Mouse (Mus musculus): ENCODE measurements around the gene Lmbrd2. TPM values are rescaled to one million over a fixed set of nuclear protein-coding genes. Genes with fewer than 3 reads are reported as not detected.

Lmbrd2 gene
- polyA plus RNA-seq, 1 experiment from 2014 or later: 3.1 TPM

DNA sequence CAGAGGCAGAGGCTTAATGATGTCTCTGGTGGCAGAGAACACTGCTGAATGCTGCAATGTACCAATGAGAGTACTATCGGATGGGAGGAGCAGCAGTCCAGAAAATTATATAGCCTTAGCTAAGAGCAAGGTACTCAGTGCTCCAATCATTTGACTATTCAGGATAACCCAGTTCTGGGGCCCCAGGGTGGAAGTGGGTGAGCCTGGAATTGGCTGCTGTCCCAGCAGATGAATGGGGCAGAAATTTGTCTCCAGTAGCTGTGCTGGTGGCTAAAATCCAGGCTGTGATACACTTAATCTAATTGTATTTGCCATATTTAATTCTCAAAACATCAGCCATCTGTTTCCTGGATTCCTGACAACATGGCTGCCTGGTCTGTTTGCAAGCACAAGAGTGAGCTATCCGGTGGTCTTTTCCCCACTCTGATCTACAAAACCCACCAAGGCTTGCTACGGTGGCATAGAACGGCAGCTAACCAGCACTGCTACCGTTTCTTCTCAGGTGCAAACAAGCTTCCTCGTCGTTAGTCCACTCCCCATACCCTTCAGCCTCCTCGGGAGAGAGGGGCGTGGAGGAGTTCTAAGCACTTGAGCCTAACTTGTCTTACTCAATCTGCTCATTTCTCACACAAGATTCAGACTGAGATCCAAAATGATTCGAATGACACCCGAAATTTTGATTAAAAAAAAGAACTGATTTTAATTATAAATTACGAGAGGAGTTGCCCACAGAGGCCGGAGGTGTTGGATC lies 7.5 kb upstream of the Lmbrd2 start:
- Histone ChIP-seq H3K9me3 (ENCODE audit: low read length) (no peaks in the 10 kb centered on the region), H3K4me2 (replicated peaks; ENCODE audit: low read depth, low read length) (no peak overlapping the region), H3K9ac (replicated peaks; ENCODE audit: low read length) (no peak overlapping the region), H3K27me3 (ENCODE audit: insufficient read depth, low read length) (no peaks in the 10 kb centered on the region), H3K36me3 (ENCODE audit: insufficient read depth, low read length) (peaks cover 54% of the 10 kb centered on the region), H3K4me1 (ENCODE audit: insufficient read depth, low read length) (peaks cover 3% of the 10 kb centered on the region; the same call in 1 of the 2 replicates), H3K27ac (ENCODE audit: low read length) (no peak overlapping the region), H3K4me3 (ENCODE audit: low read length) (no peak overlapping the region)
- ATAC-seq (ENCODE audit: low FRiP score, low TSS enrichment): no peak
- 86% methylated on average over 13 of the region's 13 CpGs for WGBS

DNA sequence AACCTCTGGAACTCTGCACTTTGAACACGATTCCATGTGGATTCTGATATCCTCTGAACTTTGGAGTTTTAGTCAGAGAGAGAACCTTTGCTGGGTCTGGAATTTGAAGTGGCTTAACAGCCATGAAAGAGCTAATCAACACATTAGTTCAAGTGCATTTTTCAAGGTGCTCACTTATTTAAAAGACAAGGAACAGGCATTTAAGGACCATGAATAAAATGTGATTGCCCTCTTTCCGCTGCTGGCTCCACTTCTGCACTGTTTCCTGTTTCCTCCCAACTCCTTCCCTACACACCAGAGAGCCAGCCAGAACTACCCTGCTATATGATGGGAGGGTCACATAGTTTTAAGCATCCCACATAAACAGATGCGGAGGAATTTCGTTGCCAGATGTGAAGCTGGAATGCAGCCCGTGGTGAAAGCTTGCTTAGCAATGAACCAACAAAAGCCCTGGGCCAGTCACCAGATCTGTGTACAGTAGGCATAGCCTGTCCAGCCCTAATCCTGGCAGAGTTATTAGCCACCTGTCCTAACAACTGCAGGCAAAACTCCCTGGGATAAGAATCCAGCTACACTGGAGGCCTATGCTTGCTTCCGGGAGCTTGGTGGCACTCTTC lies 5.4 kb upstream of the Lmbrd2 start:
- WGBS: 62% methylated on average over 6 of the region's 6 CpGs
- peaks cover 16% of the 10 kb centered on the region for H3K4me1 ChIP-seq (ENCODE audit: insufficient read depth, low read length)
- no peaks in the 10 kb centered on the region for H3K27me3 ChIP-seq (ENCODE audit: insufficient read depth, low read length)
- H3K4me2 ChIP-seq (replicated peaks; ENCODE audit: low read depth, low read length): no peak overlapping the region
- 0 out of 2 replicates have a peak overlapping the region, but pooled peaks have one; percentile 59 for H3K27ac ChIP-seq (ENCODE audit: low read length)
- H3K36me3 ChIP-seq (ENCODE audit: insufficient read depth, low read length): peaks cover 47% of the 10 kb centered on the region
- H3K9me3 ChIP-seq (ENCODE audit: low read length): no peaks in the 10 kb centered on the region
- no peak overlapping the region for H3K9ac ChIP-seq (replicated peaks; ENCODE audit: low read length)
- no peak overlapping the region for H3K4me3 ChIP-seq (ENCODE audit: low read length)
- ATAC-seq (ENCODE audit: low FRiP score, low TSS enrichment): no peak

DNA sequence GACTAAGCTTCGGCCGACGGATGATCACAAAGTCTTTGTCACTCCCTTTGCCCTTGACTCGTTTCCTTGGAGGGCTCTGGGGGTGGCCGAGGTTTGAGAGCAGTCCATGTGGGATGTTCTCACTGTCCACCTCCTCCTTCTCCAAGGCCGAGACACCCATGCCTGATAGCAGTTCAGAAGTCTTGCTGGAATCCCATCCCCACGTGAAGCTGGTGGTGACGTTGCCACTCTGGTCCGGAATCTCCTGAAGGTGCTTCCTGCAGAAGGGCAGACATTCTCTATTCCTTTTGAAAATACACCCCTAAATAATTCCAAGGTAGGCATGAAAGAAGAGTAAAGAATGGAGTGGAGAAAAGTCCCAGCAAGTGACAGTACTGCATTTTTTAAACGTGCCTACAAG lies 903 bp upstream of the Lmbrd2 start:
- no peaks in the 10 kb centered on the region for H3K9me3 ChIP-seq (ENCODE audit: low read length)
- H3K9ac ChIP-seq (replicated peaks; ENCODE audit: low read length): peak overlapping the region; percentile 76
- peaks cover 18% of the 10 kb centered on the region for H3K4me1 ChIP-seq (ENCODE audit: insufficient read depth, low read length)
- H3K36me3 ChIP-seq (ENCODE audit: insufficient read depth, low read length): peaks cover 26% of the 10 kb centered on the region; the same call in 1 of the 2 replicates
- no peak for ATAC-seq (ENCODE audit: low FRiP score, low TSS enrichment)
- H3K4me2 ChIP-seq (replicated peaks; ENCODE audit: low read depth, low read length): peak overlapping the region; percentile 68
- H3K27me3 ChIP-seq (ENCODE audit: insufficient read depth, low read length): no peaks in the 10 kb centered on the region
- 15% methylated on average over 10 of the region's 10 CpGs for WGBS
- no peak overlapping the region; the same call in 1 of the 2 replicates for H3K27ac ChIP-seq (ENCODE audit: low read length)
- H3K4me3 ChIP-seq (ENCODE audit: low read length): peak overlapping the region; percentile 90

DNA sequence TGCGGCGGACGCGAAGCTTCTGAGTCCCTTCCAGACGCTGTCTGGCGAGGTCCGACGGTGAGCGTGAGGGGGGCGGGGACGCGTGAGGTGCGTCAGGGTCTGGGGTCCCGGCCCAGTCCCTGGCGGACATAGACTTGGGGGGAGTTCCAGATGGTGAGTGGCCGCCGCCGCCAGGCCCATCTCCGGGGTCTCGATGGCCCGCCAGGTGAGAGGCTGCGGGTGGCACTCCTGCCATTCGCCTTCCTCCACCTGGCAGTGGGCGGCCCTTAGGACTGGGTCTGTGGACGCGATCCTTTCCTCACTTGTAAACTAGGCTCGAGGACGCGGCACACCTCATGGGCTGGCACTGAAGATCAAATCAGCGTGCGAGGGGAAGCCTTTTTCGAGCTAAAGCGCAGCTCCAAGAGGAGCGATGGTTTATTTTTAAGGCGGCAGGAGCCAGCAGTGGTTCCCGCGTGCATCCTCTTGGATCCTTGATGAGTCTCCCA lies 378 bp downstream of the Lmbrd2 start:
- peak overlapping the region; percentile 90 for H3K4me3 ChIP-seq (ENCODE audit: low read length)
- ATAC-seq (ENCODE audit: low FRiP score, low TSS enrichment): peak; percentile 89

DNA sequence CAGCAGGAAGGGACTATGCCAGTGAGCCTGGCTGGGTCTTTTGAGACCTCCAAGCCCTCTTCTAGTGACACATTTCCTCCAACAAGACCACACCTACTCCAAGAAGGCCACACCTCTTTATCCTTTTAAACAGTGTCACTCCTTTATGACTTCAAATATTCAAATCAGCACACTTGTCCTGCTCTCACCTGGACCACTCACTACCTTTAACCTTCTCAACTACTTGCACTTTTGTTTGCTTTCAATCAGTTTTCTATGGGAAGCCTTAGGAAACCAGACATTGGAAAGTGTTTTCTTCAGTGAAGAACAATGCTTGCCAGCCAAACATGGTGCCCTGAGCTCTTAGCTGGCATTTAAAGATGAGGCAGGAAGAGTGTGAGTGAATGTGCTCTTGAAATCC lies 15.0 kb downstream of the Lmbrd2 start, which contains the start of gene Skp2:
Gene Skp2, minus strand, starts transcription at position 101 of the 400 bp plus-strand sequence.
- no peak within 1 kb of the TSS for H3K9ac ChIP-seq (replicated peaks; ENCODE audit: low read length)
- no peaks in the 10 kb centered on the region for H3K4me1 ChIP-seq (ENCODE audit: insufficient read depth, low read length)
- no peak within 1 kb of the TSS for H3K27ac ChIP-seq (ENCODE audit: low read length)
- H3K27me3 ChIP-seq (ENCODE audit: insufficient read depth, low read length): no peaks in the 10 kb centered on the region
- no peaks in the 10 kb centered on the region for H3K9me3 ChIP-seq (ENCODE audit: low read length)
- H3K4me3 ChIP-seq (ENCODE audit: low read length): no peak within 1 kb of the TSS
- peaks cover 18% of the 10 kb centered on the region for H3K36me3 ChIP-seq (ENCODE audit: insufficient read depth, low read length)
- no peak within 1 kb of the TSS for H3K4me2 ChIP-seq (replicated peaks; ENCODE audit: low read depth, low read length)
- ATAC-seq (ENCODE audit: low FRiP score, low TSS enrichment): no peak

More for the DNA sequence above, 378 bp downstream of the Lmbrd2 start:
- H3K4me1 ChIP-seq (ENCODE audit: insufficient read depth, low read length): peaks cover 15% of the 10 kb centered on the region
- peak overlapping the region; percentile 87 for H3K9ac ChIP-seq (replicated peaks; ENCODE audit: low read length)
- H3K36me3 ChIP-seq (ENCODE audit: insufficient read depth, low read length): peaks cover 20% of the 10 kb centered on the region; the same call in 1 of the 2 replicates
- WGBS: 0% methylated on average over 37 of the region's 37 CpGs
- H3K27me3 ChIP-seq (ENCODE audit: insufficient read depth, low read length): no peaks in the 10 kb centered on the region
- H3K27ac ChIP-seq (ENCODE audit: low read length): peak overlapping the region; percentile 79
- peak overlapping the region; percentile 69 for H3K4me2 ChIP-seq (replicated peaks; ENCODE audit: low read depth, low read length)
- H3K9me3 ChIP-seq (ENCODE audit: low read length): no peaks in the 10 kb centered on the region

DNA sequence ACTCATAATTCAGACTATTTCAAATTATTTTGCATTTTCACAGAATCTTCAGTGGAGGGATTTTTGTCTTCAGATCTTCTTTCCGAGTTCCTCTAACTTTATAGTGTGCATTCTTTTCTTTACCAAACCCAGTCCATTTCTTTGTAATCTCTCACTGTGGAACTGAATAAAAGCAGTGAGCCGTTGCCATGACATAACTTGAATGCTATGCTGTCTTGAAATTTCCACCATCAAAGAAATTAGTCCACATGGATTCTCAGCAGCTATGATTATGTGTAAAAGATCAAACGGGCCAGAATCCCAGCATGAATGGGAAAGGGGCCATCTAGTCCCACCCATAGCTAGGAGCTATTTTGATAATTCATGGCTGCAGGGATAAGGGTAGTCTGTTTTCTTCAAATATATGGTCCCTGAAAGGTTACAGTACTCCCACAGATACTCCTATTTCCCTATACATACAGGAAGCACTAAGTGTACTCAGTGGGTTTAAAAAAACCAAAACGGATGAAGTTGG lies 22.3 kb downstream of the Lmbrd2 start:
- no peak for ATAC-seq (ENCODE audit: low FRiP score, low TSS enrichment)
- Histone ChIP-seq H3K4me1 (ENCODE audit: insufficient read depth, low read length) (no peaks in the 10 kb centered on the region), H3K9ac (replicated peaks; ENCODE audit: low read length) (no peak overlapping the region), H3K27me3 (ENCODE audit: insufficient read depth, low read length) (no peaks in the 10 kb centered on the region), H3K27ac (ENCODE audit: low read length) (no peak overlapping the region), H3K4me2 (replicated peaks; ENCODE audit: low read depth, low read length) (no peak overlapping the region), H3K9me3 (ENCODE audit: low read length) (no peaks in the 10 kb centered on the region), H3K36me3 (ENCODE audit: insufficient read depth, low read length) (peaks cover 4% of the 10 kb centered on the region; the same call in 1 of the 2 replicates), H3K4me3 (ENCODE audit: low read length) (no peak overlapping the region)
- WGBS: 68% methylated on average over 4 of the region's 4 CpGs

DNA sequence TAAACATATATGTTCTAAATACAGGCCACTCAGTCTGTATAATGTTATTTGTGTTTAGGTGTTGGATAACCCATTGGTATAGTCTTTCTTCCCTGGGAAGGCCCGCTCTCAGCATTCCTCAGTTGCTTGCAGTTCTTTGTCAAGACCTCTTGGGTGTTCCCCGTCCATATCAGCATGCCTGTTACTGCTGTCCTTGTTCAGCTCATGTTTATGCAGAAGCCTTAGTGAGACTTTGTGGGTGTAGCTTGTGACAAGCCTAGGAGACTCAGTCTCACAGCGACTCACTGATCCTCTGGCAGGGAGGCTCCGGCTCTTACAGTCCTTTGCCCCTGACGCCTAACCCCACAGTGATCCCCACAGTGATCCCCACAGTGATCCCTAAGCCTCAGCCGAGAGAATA lies 23.8 kb downstream of the Lmbrd2 start:
- Histone ChIP-seq H3K9me3 (ENCODE audit: low read length) (no peaks in the 10 kb centered on the region), H3K4me3 (ENCODE audit: low read length) (no peak overlapping the region), H3K4me1 (ENCODE audit: insufficient read depth, low read length) (no peaks in the 10 kb centered on the region), H3K27ac (ENCODE audit: low read length) (no peak overlapping the region), H3K9ac (replicated peaks; ENCODE audit: low read length) (no peak overlapping the region), H3K36me3 (ENCODE audit: insufficient read depth, low read length) (peaks cover 15% of the 10 kb centered on the region), H3K4me2 (replicated peaks; ENCODE audit: low read depth, low read length) (no peak overlapping the region), H3K27me3 (ENCODE audit: insufficient read depth, low read length) (no peaks in the 10 kb centered on the region)
- ATAC-seq (ENCODE audit: low FRiP score, low TSS enrichment): no peak
- WGBS: 80% methylated on average over 6 of the region's 6 CpGs

DNA sequence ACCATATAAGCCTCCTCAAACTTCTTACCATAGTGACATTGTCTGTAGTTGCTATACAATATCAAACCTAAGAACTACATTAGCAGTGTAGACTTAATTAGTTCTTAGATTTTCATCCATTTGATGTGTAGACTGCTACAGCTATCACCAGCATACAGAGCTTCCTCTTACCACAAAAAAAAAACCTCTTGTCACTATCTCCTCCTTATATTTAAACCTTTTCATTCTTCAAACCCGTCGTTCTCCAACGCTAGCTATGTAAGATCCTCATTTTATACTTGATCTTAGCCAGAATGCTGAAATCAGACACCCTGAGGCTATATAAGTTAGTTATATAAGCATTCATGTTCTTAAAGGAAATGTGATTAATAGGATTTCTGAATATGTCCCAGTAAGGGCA lies 36.7 kb downstream of the Lmbrd2 start:
- H3K4me2 ChIP-seq (replicated peaks; ENCODE audit: low read depth, low read length): no peak overlapping the region
- no peak overlapping the region for H3K27ac ChIP-seq (ENCODE audit: low read length)
- ATAC-seq (ENCODE audit: low FRiP score, low TSS enrichment): no peak
- no peak overlapping the region for H3K9ac ChIP-seq (replicated peaks; ENCODE audit: low read length)
- H3K9me3 ChIP-seq (ENCODE audit: low read length): no peaks in the 10 kb centered on the region
- peaks cover 22% of the 10 kb centered on the region for H3K36me3 ChIP-seq (ENCODE audit: insufficient read depth, low read length)
- no peaks in the 10 kb centered on the region for H3K27me3 ChIP-seq (ENCODE audit: insufficient read depth, low read length)
- 92% methylated on average over 3 of the region's 3 CpGs for WGBS
- H3K4me3 ChIP-seq (ENCODE audit: low read length): no peak overlapping the region
- no peaks in the 10 kb centered on the region for H3K4me1 ChIP-seq (ENCODE audit: insufficient read depth, low read length)

DNA sequence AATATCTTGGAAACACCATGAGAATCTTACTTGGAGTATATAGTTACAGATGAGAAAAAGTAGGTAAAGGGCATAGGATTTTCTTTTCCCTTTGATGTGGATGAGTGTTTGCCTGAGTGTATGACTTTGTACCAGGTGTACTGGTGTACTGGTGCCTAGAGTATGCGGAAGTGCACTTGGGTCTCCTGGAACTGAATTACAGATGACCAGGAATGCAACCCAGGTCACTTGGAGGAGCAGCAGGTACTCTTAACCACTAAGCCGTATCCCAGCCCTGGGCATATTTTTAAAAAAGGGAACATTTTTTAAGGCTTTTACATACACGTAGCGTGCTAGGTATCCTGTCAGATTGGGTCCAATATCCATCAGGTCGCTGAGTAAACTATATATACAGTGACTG lies 43.6 kb downstream of the Lmbrd2 start:
- H3K4me1 ChIP-seq (ENCODE audit: insufficient read depth, low read length): no peaks in the 10 kb centered on the region
- no peaks in the 10 kb centered on the region for H3K27me3 ChIP-seq (ENCODE audit: insufficient read depth, low read length)
- WGBS: 95% methylated on average over 5 of the region's 5 CpGs

DNA sequence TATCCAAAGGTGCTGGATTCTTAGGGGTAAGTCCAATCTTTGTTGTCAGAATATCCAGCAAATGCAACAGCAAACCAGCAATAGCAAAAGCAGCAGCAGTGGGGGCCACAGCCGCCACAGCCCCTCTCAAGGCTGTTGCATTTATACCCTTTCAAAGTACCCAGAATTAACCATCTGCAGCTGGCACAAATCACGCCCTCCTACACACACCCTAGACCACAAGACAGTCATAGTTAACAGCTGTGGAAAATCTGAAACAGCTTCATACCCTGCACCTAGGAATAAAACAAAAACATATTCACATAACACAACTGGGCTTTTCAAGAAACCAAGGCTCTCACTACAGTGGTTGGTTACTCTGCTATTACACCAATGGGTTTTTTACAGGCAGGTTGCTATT lies 49.4 kb downstream of the Lmbrd2 start:
- Histone ChIP-seq H3K9me3 (ENCODE audit: low read length) (no peaks in the 10 kb centered on the region), H3K36me3 (ENCODE audit: insufficient read depth, low read length) (peaks cover 10% of the 10 kb centered on the region), H3K27me3 (ENCODE audit: insufficient read depth, low read length) (no peaks in the 10 kb centered on the region), H3K4me2 (replicated peaks; ENCODE audit: low read depth, low read length) (no peak overlapping the region), H3K9ac (replicated peaks; ENCODE audit: low read length) (no peak overlapping the region), H3K4me3 (ENCODE audit: low read length) (no peak overlapping the region), H3K27ac (ENCODE audit: low read length) (no peak overlapping the region), H3K4me1 (ENCODE audit: insufficient read depth, low read length) (no peaks in the 10 kb centered on the region)
- 86% methylated on average over 2 of the region's 2 CpGs for WGBS
- no peak for ATAC-seq (ENCODE audit: low FRiP score, low TSS enrichment)

More for the DNA sequence above, 43.6 kb downstream of the Lmbrd2 start:
- no peaks in the 10 kb centered on the region for H3K9me3 ChIP-seq (ENCODE audit: low read length)
- H3K9ac ChIP-seq (replicated peaks; ENCODE audit: low read length): no peak overlapping the region
- ATAC-seq (ENCODE audit: low FRiP score, low TSS enrichment): no peak
- H3K4me3 ChIP-seq (ENCODE audit: low read length): no peak overlapping the region
- peaks cover 13% of the 10 kb centered on the region; the same call in 1 of the 2 replicates for H3K36me3 ChIP-seq (ENCODE audit: insufficient read depth, low read length)
- H3K27ac ChIP-seq (ENCODE audit: low read length): no peak overlapping the region
- no peak overlapping the region for H3K4me2 ChIP-seq (replicated peaks; ENCODE audit: low read depth, low read length)
